Mouse (Mus musculus): ENCODE measurements around the gene Akr1d1. TPM values are rescaled to one million over a fixed set of nuclear protein-coding genes. Genes with fewer than 3 reads are reported as not detected.

Akr1d1 gene
- total RNA-seq, 2 experiments from 2014 or later, result not detected

Other genes starting within 250 kb of the Akr1d1 start
- under 1 TPM; 0.67 to 0.70 TPM for gene Dgki, start 230.0 kb upstream of the Akr1d1 start, total RNA-seq (2021)
- 10 to 100 TPM; 61.7 to 66.7 TPM for gene Creb3l2, start 88.0 kb upstream of the Akr1d1 start, total RNA-seq (2021)